Mouse (Mus musculus): ENCODE measurements around the gene Mocs3. TPM values are rescaled to one million over a fixed set of nuclear protein-coding genes. Genes with fewer than 3 reads are reported as not detected.

The Mocs3 gene
- polyA plus RNA-seq, 1 experiment from 2014 or later, result 8.2 TPM

DNA sequence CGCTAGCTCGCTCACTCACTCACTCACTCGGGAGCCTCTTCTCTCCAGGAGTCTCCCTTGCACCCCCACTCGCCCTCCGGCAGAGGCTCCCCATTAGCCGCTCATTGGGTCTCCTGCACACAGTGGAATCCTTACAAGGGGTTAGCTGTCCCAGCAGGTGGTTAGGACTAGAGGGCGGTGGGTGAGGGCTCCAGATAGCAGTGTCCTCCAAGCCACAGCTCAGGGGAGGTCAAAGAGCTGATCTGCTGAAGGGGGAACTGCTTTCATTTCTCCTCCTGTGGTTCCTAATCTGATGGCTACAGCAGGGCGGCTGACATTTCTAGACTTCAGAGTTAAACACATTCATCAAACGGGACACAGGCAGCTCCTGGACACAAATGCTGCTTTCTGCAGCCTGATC, 43.0 kb downstream of the Mocs3 start:
- Histone ChIP-seq H3K27me3 (ENCODE audit: control insufficient read depth, insufficient read depth, low read length) (no peaks in the 10 kb centered on the region), H3K27ac (ENCODE audit: low read depth, low read length) (no peak overlapping the region), H3K36me3 (ENCODE audit: control insufficient read depth, insufficient read depth, low read length) (no peaks in the 10 kb centered on the region), H3K9ac (ENCODE audit: low read length) (no peak overlapping the region), H3K4me1 (ENCODE audit: control insufficient read depth, insufficient read depth, low read length) (no peaks in the 10 kb centered on the region), H3K4me2 (ENCODE audit: low read depth) (no peak overlapping the region), H3K9me3 (ENCODE audit: control insufficient read depth, low read length) (no peaks in the 10 kb centered on the region), H3K4me3 (ENCODE audit: low read depth, low read length) (no peak overlapping the region)
- WGBS, result 48% methylated on average over 9 of the region's 9 CpGs
- no peak for ATAC-seq (ENCODE audit: insufficient read depth, low FRiP score, low TSS enrichment)
- DNase-seq (ENCODE audit: low spot score), result no peak

DNA sequence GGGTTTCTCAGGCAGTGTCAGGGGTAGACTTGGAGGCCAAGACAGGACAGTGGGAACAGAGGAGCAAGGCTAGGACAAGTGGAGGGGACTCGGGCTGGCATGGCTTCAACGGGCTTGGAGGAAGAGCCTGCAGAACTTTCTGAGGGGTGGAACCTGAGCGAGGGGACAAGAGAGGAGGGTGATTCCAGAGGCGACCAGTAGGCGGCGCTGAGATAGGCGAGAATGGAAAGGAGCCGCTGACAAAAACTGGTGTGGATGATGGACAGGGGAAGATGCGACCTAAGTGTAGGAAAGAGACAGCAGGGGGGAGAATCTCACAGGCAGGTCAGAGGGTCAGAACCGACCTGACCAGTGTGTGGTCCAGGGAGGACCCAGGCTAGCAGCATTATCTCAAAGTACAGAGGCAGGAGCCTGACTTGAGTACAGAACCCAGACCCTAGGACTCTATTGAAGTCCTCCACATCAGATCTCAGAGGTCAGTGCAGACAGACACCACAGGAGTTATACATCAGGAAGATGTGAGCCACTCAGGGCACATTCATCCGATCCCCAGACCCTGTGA, 44.0 kb downstream of the Mocs3 start:
- DNase-seq (ENCODE audit: low spot score) (peak; percentile 73), ATAC-seq (ENCODE audit: insufficient read depth, low FRiP score, low TSS enrichment) (no peak)
- H3K9ac ChIP-seq (ENCODE audit: low read length), result no peak overlapping the region
- no peaks in the 10 kb centered on the region for H3K4me1 ChIP-seq (ENCODE audit: control insufficient read depth, insufficient read depth, low read length)
- H3K4me3 ChIP-seq (ENCODE audit: low read depth, low read length), result no peak overlapping the region
- peaks cover 2% of the 10 kb centered on the region; the same call in 1 of the 2 replicates for H3K27me3 ChIP-seq (ENCODE audit: control insufficient read depth, insufficient read depth, low read length)
- H3K9me3 ChIP-seq (ENCODE audit: control insufficient read depth, low read length), result no peaks in the 10 kb centered on the region
- no peaks in the 10 kb centered on the region for H3K36me3 ChIP-seq (ENCODE audit: control insufficient read depth, insufficient read depth, low read length)
- no peak overlapping the region for H3K4me2 ChIP-seq (ENCODE audit: low read depth)
- H3K27ac ChIP-seq (ENCODE audit: low read depth, low read length), result no peak overlapping the region
- WGBS, result 11% methylated on average over 11 of the region's 11 CpGs

DNA sequence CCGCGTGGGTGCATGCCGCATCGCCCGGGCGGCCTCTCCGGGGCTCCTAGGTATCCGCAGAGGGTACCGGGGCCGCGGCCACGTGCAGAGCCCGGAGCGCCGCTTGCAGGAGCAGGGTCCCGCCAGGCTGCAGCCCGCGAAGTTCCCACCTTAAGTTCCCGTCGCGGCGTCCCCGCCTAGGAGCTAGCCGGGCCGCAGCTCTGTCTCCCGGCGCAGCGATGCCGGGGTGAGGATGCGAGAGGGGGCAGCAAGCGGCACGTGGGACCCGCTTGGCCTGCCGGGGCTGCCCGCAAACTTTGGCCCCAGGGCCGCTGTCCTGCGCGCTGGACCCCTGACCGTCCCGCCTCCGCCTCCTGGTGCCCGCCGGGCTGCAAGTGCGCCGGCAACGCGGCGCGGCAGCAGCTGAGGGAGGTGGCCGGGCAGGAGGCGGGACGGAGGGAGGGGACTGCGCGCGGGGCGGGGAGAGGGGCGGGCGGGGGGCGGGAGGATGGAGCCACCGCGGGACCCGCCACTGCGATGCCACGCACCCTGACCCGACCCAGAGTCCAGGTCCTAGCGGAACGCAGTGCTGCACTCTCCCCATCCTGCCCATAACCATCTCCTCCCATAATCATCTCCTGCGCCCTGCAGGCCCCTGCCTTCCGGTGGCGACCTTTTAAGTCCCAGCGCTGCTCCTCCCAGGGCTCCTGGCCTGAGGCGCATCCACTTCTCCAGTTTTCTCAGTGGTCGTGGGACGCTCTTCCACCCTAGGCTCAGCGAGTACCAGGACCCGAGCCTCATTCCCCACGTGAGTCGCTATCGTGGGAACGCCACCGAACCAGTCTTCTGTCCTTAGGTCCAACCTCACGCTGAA, 50.5 kb downstream of the Mocs3 start:
- Histone ChIP-seq H3K36me3 (ENCODE audit: control insufficient read depth, insufficient read depth, low read length) (no peaks in the 10 kb centered on the region), H3K27ac (ENCODE audit: low read depth, low read length) (no peak overlapping the region), H3K27me3 (ENCODE audit: control insufficient read depth, insufficient read depth, low read length) (peaks cover 34% of the 10 kb centered on the region), H3K4me2 (ENCODE audit: low read depth) (peak overlapping the region; percentile 92), H3K9ac (ENCODE audit: low read length) (peak overlapping the region; percentile 40), H3K4me1 (ENCODE audit: control insufficient read depth, insufficient read depth, low read length) (peaks cover 11% of the 10 kb centered on the region; the same call in 1 of the 2 replicates), H3K9me3 (ENCODE audit: control insufficient read depth, low read length) (no peaks in the 10 kb centered on the region; the same call in 1 of the 2 replicates), H3K4me3 (ENCODE audit: low read depth, low read length) (peak overlapping the region; percentile 45)
- ATAC-seq (ENCODE audit: insufficient read depth, low FRiP score, low TSS enrichment) (peak; percentile 50; the same call in 1 of the 2 replicates), DNase-seq (ENCODE audit: low spot score) (peak; percentile 68)
- 1% methylated on average over 51 of the region's 82 CpGs for WGBS

DNA sequence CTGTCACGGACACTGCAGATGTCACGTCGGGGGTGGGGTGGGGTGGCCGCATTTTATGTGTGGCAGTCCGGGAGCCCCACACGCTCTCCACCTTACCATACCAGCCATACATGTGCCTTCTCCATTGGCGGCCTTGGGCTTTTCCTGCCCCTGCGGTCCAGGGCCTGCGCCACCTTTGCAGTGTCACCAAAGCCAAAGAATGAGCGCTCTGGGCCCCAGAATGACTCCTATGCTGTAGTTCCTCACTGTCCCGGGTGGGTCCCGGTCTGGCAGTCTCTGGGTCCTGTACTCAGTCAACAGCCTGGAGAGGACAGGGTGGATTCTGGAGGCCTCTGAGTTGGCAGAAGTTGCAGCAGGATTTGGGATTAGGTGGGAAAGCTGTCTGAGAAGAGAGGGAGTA, 51.2 kb downstream of the Mocs3 start, which contains the start of gene Kcng1:
Gene Kcng1, minus strand, starts transcription at position 155 of the 400 bp plus-strand sequence.
- ATAC-seq (ENCODE audit: insufficient read depth, low FRiP score, low TSS enrichment), result no peak
- no peak for DNase-seq (ENCODE audit: low spot score)
- Histone ChIP-seq H3K9me3 (ENCODE audit: control insufficient read depth, low read length) (no peaks in the 10 kb centered on the region; the same call in 1 of the 2 replicates), H3K4me3 (ENCODE audit: low read depth, low read length) (peak within 1 kb of the TSS; percentile 45), H3K36me3 (ENCODE audit: control insufficient read depth, insufficient read depth, low read length) (no peaks in the 10 kb centered on the region), H3K4me1 (ENCODE audit: control insufficient read depth, insufficient read depth, low read length) (peaks cover 11% of the 10 kb centered on the region; the same call in 1 of the 2 replicates), H3K27me3 (ENCODE audit: control insufficient read depth, insufficient read depth, low read length) (peaks cover 34% of the 10 kb centered on the region), H3K4me2 (ENCODE audit: low read depth) (peak within 1 kb of the TSS; percentile 92), H3K9ac (ENCODE audit: low read length) (peak within 1 kb of the TSS; percentile 40), H3K27ac (ENCODE audit: low read depth, low read length) (no peak within 1 kb of the TSS)
- WGBS, result 14% methylated on average over 12 of the region's 12 CpGs

Other genes starting within 250 kb of the Mocs3 start
- gene Ripor3, start 220.0 kb upstream of the Mocs3 start, polyA plus RNA-seq (2014; fragmentation: Nextera tagmentation; extraction: Ambion mirVana), result 0.12 and 0.43 TPM in 2 replicates
- gene Pard6b, start 149.6 kb upstream of the Mocs3 start, polyA plus RNA-seq (2014; fragmentation: Nextera tagmentation; extraction: Ambion mirVana), result 6.7 and 7.8 TPM in 2 replicates
- gene Adnp, start 23.5 kb upstream of the Mocs3 start, polyA plus RNA-seq (2014; fragmentation: Nextera tagmentation; extraction: Ambion mirVana), result 14.1 and 14.2 TPM in 2 replicates
- 26.5 and 26.8 TPM in 2 replicates for gene Gm20716, start 258 bp upstream of the Mocs3 start, polyA plus RNA-seq (2014; fragmentation: Nextera tagmentation; extraction: Ambion mirVana)
- gene Dpm1, start within 50 bp of the Mocs3 start, polyA plus RNA-seq (2014; fragmentation: Nextera tagmentation; extraction: Ambion mirVana), result 48.7 and 54.0 TPM in 2 replicates
- gene Kcng1, start 51.1 kb downstream of the Mocs3 start, polyA plus RNA-seq (2014; fragmentation: Nextera tagmentation; extraction: Ambion mirVana), result 0.34 and 0.52 TPM in 2 replicates

All from neural tube, embryonic 11.5 days (tissue).